Mouse (Mus musculus): ENCODE data around the gene Eaf1. TPM values are rescaled to one million over a fixed set of nuclear protein-coding genes. Genes with fewer than 3 reads are reported as not detected.
"Not testable (repeated sequence)": the region's sequence is repeated elsewhere in the genome, so short reads cannot be mapped to it uniquely, and the experiment has no call there.

Eaf1 gene
- polyA plus RNA-seq (2014; fragmentation: Nextera tagmentation; extraction: Ambion mirVana): 21.7 and 23.4 TPM in 2 replicates

GRCm38 (mm10) chr14:31494349-31494974 is at the start of gene Eaf1:
TSS of gene Eaf1 (plus strand) at chr14:31494399.
- H3K9ac ChIP-seq (ENCODE audit: low read length): peak within 1 kb of the TSS; percentile 89
- peak; percentile 48 for ATAC-seq (replicated peaks; ENCODE audit: low FRiP score, low TSS enrichment, low read depth)

GRCm38 (mm10) chr14:31448994-31449393 is 45.2 kb upstream of the Eaf1 start:
- H3K4me3 ChIP-seq (ENCODE audit: low read depth, low read length): no peak overlapping the region
- no peak for DNase-seq (ENCODE audit: low spot score)
- no peak overlapping the region for H3K9ac ChIP-seq (ENCODE audit: low read length)
- H3K27ac ChIP-seq (ENCODE audit: low read depth): no peak overlapping the region
- H3K4me1 ChIP-seq (replicated peaks; ENCODE audit: control insufficient read depth, insufficient read depth, low read length): 0 out of 2 replicates have a peak, but pooled peaks cover 4% of the 10 kb centered on the region
- H3K36me3 ChIP-seq (ENCODE audit: control insufficient read depth, insufficient read depth, low read length): no peaks in the 10 kb centered on the region
- ATAC-seq (replicated peaks; ENCODE audit: low FRiP score, low TSS enrichment, low read depth): no peak
- 38% methylated on average over 5 of the region's 5 CpGs for WGBS
- no peaks in the 10 kb centered on the region for H3K9me3 ChIP-seq (ENCODE audit: control insufficient read depth, low read length)
- no peak overlapping the region for H3K4me2 ChIP-seq (ENCODE audit: low read length)
- H3K27me3 ChIP-seq (replicated peaks; ENCODE audit: control insufficient read depth, insufficient read depth, low read length): no peaks in the 10 kb centered on the region

More at GRCm38 (mm10) chr14:31494349-31494974, at the start of gene Eaf1:
- no peaks in the 10 kb centered on the region for H3K27me3 ChIP-seq (replicated peaks; ENCODE audit: control insufficient read depth, insufficient read depth, low read length)
- peaks cover 26% of the 10 kb centered on the region for H3K4me1 ChIP-seq (replicated peaks; ENCODE audit: control insufficient read depth, insufficient read depth, low read length)
- no peaks in the 10 kb centered on the region for H3K9me3 ChIP-seq (ENCODE audit: control insufficient read depth, low read length)
- under 1% methylated on average over 37 of the region's 37 CpGs for WGBS
- peak within 1 kb of the TSS; percentile 85 for H3K27ac ChIP-seq (ENCODE audit: low read depth)
- peaks cover 48% of the 10 kb centered on the region for H3K36me3 ChIP-seq (ENCODE audit: control insufficient read depth, insufficient read depth, low read length)
- DNase-seq (ENCODE audit: low spot score): no peak
- H3K4me3 ChIP-seq (ENCODE audit: low read depth, low read length): peak within 1 kb of the TSS; percentile 95
- peak within 1 kb of the TSS; percentile 70 for H3K4me2 ChIP-seq (ENCODE audit: low read length)

GRCm38 (mm10) chr14:31453946-31454345 is 40.3 kb upstream of the Eaf1 start:
- not testable (repeated sequence) for H3K27me3 ChIP-seq (replicated peaks; ENCODE audit: control insufficient read depth, insufficient read depth, low read length); DNase-seq (ENCODE audit: low spot score); H3K9me3 ChIP-seq (ENCODE audit: control insufficient read depth, low read length); H3K4me2 ChIP-seq (ENCODE audit: low read length); ATAC-seq (replicated peaks; ENCODE audit: low FRiP score, low TSS enrichment, low read depth); H3K4me1 ChIP-seq (replicated peaks; ENCODE audit: control insufficient read depth, insufficient read depth, low read length); H3K4me3 ChIP-seq (ENCODE audit: low read depth, low read length); H3K36me3 ChIP-seq (ENCODE audit: control insufficient read depth, insufficient read depth, low read length); H3K27ac ChIP-seq (ENCODE audit: low read depth); H3K9ac ChIP-seq (ENCODE audit: low read length)
- WGBS: 80% methylated on average over 12 of the region's 12 CpGs

GRCm38 (mm10) chr14:31454849-31455566 is 39.2 kb upstream of the Eaf1 start:
- H3K27ac ChIP-seq (ENCODE audit: low read depth): no peak overlapping the region
- WGBS: 86% methylated on average over 8 of the region's 8 CpGs
- no peaks in the 10 kb centered on the region for H3K9me3 ChIP-seq (ENCODE audit: control insufficient read depth, low read length)
- no peaks in the 10 kb centered on the region for H3K27me3 ChIP-seq (replicated peaks; ENCODE audit: control insufficient read depth, insufficient read depth, low read length)
- no peak overlapping the region for H3K9ac ChIP-seq (ENCODE audit: low read length)
- H3K36me3 ChIP-seq (ENCODE audit: control insufficient read depth, insufficient read depth, low read length): no peaks in the 10 kb centered on the region
- ATAC-seq (replicated peaks; ENCODE audit: low FRiP score, low TSS enrichment, low read depth): no peak
- DNase-seq (ENCODE audit: low spot score): no peak
- H3K4me2 ChIP-seq (ENCODE audit: low read length): no peak overlapping the region
- no peak overlapping the region for H3K4me3 ChIP-seq (ENCODE audit: low read depth, low read length)
- no peaks in the 10 kb centered on the region; the same call in 1 of the 2 replicates for H3K4me1 ChIP-seq (replicated peaks; ENCODE audit: control insufficient read depth, insufficient read depth, low read length)

- Histone ChIP-seq H3K36me3 (ENCODE audit: control insufficient read depth, insufficient read depth, low read length) (no peaks in the 10 kb centered on the region), H3K9me3 (ENCODE audit: control insufficient read depth, low read length) (no peaks in the 10 kb centered on the region), H3K4me3 (ENCODE audit: low read depth, low read length) (no peak overlapping the region), H3K4me2 (ENCODE audit: low read length) (no peak overlapping the region), H3K9ac (ENCODE audit: low read length) (no peak overlapping the region), H3K27ac (ENCODE audit: low read depth) (no peak overlapping the region), H3K4me1 (replicated peaks; ENCODE audit: control insufficient read depth, insufficient read depth, low read length) (no peaks in the 10 kb centered on the region; the same call in 1 of the 2 replicates), H3K27me3 (replicated peaks; ENCODE audit: control insufficient read depth, insufficient read depth, low read length) (no peaks in the 10 kb centered on the region)
- DNase-seq (ENCODE audit: low spot score) (no peak), ATAC-seq (replicated peaks; ENCODE audit: low FRiP score, low TSS enrichment, low read depth) (no peak)
- 73% methylated on average over 6 of the region's 6 CpGs for WGBS
Measured at GRCm38 (mm10) chr14:31456064-31456721, 38.0 kb upstream of the Eaf1 start.

- H3K9ac ChIP-seq (ENCODE audit: low read length): no peak overlapping the region
- H3K9me3 ChIP-seq (ENCODE audit: control insufficient read depth, low read length): no peaks in the 10 kb centered on the region
- no peaks in the 10 kb centered on the region for H3K36me3 ChIP-seq (ENCODE audit: control insufficient read depth, insufficient read depth, low read length)
- DNase-seq (ENCODE audit: low spot score): no peak
- H3K27me3 ChIP-seq (replicated peaks; ENCODE audit: control insufficient read depth, insufficient read depth, low read length): no peaks in the 10 kb centered on the region
- H3K4me1 ChIP-seq (replicated peaks; ENCODE audit: control insufficient read depth, insufficient read depth, low read length): no peaks in the 10 kb centered on the region; the same call in 1 of the 2 replicates
- H3K4me3 ChIP-seq (ENCODE audit: low read depth, low read length): no peak overlapping the region
- 84% methylated on average over 12 of the region's 12 CpGs for WGBS
- H3K4me2 ChIP-seq (ENCODE audit: low read length): no peak overlapping the region
- H3K27ac ChIP-seq (ENCODE audit: low read depth): no peak overlapping the region
- no peak for ATAC-seq (replicated peaks; ENCODE audit: low FRiP score, low TSS enrichment, low read depth)
Measured at GRCm38 (mm10) chr14:31458006-31458405, 36.2 kb upstream of the Eaf1 start.

GRCm38 (mm10) chr14:31462226-31462625 is 32.0 kb upstream of the Eaf1 start:
- 72% methylated on average over 5 of the region's 5 CpGs for WGBS
- H3K27ac ChIP-seq (ENCODE audit: low read depth); H3K27me3 ChIP-seq (replicated peaks; ENCODE audit: control insufficient read depth, insufficient read depth, low read length); H3K9ac ChIP-seq (ENCODE audit: low read length); DNase-seq (ENCODE audit: low spot score); H3K4me3 ChIP-seq (ENCODE audit: low read depth, low read length); ATAC-seq (replicated peaks; ENCODE audit: low FRiP score, low TSS enrichment, low read depth); H3K36me3 ChIP-seq (ENCODE audit: control insufficient read depth, insufficient read depth, low read length); H3K4me2 ChIP-seq (ENCODE audit: low read length); H3K4me1 ChIP-seq (replicated peaks; ENCODE audit: control insufficient read depth, insufficient read depth, low read length); H3K9me3 ChIP-seq (ENCODE audit: control insufficient read depth, low read length): not testable (repeated sequence)

GRCm38 (mm10) chr14:31462886-31463285 is 31.3 kb upstream of the Eaf1 start:
- no peaks in the 10 kb centered on the region for H3K9me3 ChIP-seq (ENCODE audit: control insufficient read depth, low read length)
- no peaks in the 10 kb centered on the region; the same call in 1 of the 2 replicates for H3K4me1 ChIP-seq (replicated peaks; ENCODE audit: control insufficient read depth, insufficient read depth, low read length)
- WGBS: 64% methylated on average over 6 of the region's 6 CpGs
- H3K27me3 ChIP-seq (replicated peaks; ENCODE audit: control insufficient read depth, insufficient read depth, low read length): no peaks in the 10 kb centered on the region
- no peak overlapping the region for H3K4me2 ChIP-seq (ENCODE audit: low read length)
- no peak for DNase-seq (ENCODE audit: low spot score)
- 0 out of 2 replicates have a peak, but pooled peaks have one; percentile 21 for ATAC-seq (replicated peaks; ENCODE audit: low FRiP score, low TSS enrichment, low read depth)
- H3K4me3 ChIP-seq (ENCODE audit: low read depth, low read length): no peak overlapping the region
- H3K36me3 ChIP-seq (ENCODE audit: control insufficient read depth, insufficient read depth, low read length): no peaks in the 10 kb centered on the region
- H3K9ac ChIP-seq (ENCODE audit: low read length): no peak overlapping the region
- H3K27ac ChIP-seq (ENCODE audit: low read depth): peak overlapping the region; percentile 39

All from intestine, embryonic 14.5 days (tissue).